Mouse (Mus musculus) cerebellum, adult 8-10 months (tissue): Measurements from ENCODE around the gene Abcd4.

Experiments used
- DNase-seq: peaks from one replicate; pipeline ENCODE4 v3.0.0; 2022

The Abcd4 gene

DNA sequence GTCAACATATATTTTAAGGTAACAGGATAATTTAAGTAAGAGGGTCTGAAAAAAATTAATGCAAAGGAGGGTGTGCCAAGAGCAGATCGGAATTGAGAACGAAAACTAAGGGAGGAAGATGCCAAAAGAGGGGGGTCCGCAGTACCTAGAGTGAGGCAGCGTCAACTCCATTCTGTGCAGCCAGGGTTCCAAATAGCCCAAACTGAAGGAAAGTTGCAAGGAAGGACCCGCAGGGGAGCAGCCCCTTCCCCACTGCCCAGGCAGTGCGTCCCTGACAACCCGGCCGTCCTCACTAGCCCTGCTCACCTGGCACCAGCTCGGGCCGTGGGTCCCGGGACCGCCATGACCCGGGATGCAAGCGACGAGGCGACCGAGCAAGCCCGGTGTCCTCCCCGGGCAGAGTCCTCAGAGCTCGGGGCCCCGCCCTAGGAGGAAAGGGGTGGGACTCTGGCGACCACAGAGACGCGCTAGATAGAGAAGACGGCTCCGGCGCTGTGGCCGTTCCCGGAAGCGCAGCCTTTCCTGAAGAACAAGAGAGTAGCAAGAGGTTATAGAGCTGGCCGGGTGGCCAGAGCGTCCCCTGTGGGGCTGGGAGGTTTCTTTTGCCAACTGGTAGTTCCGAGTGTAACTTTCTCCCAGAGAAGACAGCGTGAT, at the start of gene Abcd4:
TSS of gene Abcd4 (minus strand) at position 437 of the 654 bp plus-strand sequence.
- DNase-seq: peak; percentile 91

DNA sequence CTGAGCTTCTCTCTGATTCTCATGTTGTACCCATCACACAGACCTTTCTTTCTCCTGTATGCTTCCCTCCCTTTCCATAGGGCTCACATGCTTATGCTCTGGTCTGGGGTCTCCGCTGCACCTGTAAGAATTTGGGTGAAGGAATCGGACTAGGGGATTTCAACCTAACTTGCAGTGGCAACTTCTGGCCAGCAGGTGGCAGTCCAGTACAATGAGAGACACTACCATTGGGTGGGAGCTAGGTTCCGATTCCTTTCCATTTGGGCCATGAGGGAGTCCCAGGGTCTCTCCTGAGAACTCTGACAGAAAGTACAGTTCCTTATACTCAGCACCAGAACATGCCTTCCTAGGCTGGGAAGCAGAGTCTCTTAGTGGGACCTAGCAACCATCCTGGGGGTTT, 36.7 kb upstream of the Abcd4 start:
- DNase-seq: peak; percentile 71

DNA sequence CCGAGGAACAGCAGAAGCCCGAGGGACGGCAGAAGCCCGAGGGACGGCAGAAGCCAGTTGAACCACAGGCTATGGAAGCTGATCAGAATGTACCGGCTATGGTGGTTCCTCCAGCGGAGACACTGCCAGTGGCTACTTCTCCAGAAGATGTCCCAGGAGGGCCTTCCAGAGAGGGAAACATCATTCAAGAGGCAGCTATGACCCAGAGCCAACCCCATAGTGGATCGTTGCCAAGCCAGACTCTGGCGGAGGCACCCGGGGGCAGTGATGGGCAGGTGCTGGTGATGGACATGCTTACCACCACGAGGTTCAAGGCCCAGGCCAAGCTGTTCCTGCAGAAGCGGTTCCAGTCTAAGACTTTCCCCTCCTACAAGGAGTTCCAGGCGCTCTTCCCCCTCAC, 33.0 kb upstream of the Abcd4 start:
- no peak for DNase-seq

DNA sequence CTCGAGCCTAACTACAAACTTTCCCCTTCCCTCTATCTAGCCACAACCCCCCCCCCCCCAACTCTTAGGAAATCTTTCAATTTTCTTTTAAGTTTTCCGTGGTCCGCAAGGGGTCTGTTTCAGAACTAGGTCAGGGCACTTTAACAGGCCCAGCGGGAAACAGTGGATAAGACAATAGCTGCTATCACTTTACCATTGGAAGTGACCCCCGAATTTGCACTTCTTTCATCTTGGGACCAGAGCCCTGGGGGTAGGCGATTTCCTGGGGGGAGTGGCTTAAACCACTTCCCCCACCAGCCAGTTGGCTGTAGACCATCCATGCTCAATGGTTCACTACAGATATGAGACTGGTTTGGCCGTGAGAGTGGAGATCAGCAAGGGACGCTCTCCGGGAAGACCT, 23.4 kb upstream of the Abcd4 start, which contains the start of gene Vrtn:
TSS of gene Vrtn (plus strand) at position 366 of the 400 bp plus-strand sequence.
- DNase-seq: no peak

DNA sequence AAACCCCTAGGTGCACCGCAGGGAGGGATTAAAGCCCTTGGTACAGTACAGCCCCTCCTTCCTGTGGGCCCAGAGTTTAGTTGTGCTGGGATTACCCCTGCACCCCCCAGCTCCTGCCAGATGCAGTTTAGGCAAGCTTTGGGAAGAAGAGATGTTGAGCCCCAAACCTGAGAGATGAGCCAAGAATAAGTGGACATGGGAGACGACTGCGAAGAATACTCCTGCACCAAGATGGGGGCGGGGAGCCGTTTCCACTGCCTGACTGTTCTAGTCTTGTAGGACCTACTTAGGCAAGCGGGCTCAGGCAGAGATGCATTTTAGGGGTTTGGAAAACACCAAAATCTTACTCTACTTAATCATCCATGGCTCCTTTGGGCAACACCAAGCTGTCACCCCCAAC, 23.0 kb upstream of the Abcd4 start:
- no peak for DNase-seq

DNA sequence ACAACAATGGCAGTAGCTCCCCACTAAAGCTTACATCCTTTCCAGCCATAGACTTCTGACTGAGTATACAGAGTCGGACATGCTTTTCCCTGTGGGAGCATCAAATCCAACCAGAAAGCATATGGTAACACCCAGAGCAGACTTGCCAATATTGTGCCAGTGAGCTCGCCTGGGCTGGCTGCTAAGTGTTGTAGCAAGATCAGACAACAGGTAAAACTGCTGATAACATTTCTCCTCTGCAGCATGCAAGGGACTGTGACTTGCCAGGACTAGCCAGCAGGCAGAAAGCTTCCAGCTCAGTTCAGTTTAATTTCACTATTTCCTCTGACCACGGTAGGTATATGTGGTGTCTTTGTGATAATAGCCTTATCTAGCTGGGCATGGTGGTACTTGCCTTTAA, 14.7 kb upstream of the Abcd4 start:
- no peak for DNase-seq

DNA sequence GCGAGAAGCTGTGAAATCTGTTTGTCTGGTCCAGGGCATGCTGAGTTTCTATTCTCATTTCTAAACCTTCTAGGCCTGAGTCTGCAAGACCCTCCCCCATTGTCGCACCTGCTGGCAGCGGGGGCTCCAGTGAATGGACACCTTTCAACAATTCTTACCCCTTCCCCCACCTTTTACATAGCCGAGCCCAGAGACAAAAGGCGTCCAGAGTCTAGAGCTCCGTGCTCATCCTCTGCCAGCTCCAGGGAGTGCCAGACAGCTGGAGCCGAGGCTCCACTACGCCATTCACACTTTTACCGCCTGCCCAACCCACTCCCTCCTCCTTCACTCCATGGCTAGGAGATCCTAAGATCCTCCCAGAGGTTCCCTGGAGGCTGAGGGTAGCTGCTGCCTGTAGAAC, 7.9 kb upstream of the Abcd4 start:
- DNase-seq: no peak

DNA sequence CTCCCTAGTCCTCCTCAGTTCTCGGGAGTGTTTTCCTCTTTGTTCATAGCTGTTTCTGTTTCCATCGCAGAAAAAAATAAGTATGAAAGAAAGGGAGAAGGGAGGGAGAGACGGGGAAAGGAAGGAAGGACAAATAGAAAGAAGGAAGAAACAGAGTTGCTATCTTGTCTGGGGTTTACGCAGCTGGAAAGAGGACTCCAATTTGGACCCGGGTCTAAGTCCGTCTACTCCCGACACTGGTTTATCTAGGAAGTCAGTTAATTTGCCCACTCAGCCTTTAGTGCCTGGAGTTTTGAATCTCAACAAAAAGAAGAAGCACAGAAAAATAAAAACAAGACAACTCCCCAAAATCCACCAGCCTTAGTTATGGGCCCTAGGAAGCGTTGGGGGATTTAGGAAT, 7.4 kb upstream of the Abcd4 start:
- DNase-seq: no peak

DNA sequence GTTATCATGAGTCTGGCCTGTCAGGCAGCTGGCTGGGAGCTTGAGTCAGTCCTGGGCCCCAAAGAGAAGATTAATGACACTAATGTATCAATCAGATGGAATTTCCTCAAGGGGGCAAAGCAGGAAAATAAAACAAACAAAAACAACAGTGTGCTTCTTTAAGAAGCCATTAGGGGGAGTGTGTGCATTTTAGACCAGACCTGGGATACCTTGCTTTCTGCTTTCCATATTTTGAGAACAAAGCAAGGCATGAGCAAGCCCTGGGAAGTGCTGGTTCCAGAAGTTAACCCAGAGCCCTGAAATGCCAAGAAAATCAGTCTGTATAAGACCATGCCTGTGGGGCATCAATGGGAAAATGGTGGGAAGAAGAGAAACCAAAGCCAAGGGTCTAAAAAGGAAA, 3.8 kb upstream of the Abcd4 start:
- DNase-seq: no peak

DNA sequence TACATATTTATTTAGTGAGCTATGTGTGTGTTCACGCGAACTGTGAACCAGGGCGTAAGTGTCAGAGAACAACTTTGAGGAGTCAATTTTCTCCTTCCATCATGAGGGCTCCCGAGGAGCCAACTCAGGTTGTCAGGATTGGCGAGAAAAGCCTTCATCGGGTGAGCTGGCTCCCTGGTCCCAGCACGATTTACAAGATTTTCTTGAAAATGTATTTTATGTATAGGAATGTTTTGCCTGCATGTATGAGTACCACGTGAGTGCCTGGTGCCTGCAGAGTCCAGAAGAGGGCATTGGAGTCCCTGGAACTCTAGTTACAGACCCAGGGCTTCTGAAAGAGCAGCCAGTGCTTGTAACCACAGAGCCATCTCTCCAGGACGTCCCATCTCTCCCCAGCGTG, 450 bp upstream of the Abcd4 start:
- no peak for DNase-seq

DNA sequence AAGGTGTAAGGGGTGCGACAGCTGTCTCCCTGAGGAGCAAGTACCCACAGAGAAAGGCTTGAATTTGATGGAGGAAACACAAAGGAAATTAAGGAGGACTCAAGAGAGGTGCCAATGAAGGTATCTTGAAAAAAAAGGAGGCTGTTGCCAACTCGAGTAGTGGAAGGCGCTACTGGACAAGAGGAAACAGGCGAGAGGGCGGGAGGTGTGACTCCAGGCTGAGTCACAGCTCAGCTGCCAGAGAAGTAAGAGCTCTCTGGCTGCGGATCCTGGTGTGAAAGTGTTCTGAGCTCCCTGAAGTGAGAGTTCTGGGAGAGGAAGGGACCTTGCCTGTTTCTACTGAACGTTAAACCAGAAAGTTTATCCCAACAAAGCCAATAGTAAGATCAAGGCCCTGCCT, 2.7 kb downstream of the Abcd4 start:
- DNase-seq: no peak

DNA sequence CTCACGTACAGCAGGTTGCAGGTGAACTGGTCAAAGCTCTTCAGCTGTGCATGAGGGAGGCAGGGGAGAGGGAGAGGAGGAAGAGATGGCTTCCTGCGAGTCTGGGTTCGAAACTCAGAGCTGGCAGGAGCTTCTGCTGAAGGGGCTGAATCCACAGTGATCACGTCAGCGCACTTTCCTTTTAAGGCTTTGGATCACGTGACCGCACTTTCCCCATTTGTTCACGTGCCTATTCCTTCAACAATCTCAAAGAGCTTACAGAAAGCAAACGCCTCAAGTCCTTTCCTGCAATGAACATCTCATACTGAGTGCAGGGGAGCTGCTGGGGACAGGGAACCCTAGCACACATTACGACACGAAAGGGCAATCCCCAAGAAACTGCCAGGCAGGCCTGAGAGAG, 3.2 kb downstream of the Abcd4 start:
- no peak for DNase-seq

DNA sequence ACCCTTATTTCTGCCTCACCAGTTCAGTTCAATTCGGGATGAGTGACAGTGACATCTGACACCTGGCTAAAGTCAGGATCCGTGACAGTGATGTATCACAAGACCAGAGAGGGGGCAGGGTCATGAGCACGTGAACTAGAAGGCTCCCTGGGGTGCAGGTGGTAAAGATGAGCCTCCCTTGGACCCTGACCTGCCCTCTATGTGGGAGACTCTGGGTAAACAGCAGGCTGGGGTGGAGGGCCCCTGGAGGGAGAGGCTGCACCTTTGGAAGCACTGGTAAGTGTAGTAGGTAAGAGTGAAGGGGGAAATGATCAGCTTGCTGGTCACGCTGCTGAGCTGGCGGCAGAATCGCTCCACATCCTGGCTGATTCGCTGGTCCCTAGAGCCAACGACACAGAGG, 4.7 kb downstream of the Abcd4 start:
- DNase-seq: no peak

DNA sequence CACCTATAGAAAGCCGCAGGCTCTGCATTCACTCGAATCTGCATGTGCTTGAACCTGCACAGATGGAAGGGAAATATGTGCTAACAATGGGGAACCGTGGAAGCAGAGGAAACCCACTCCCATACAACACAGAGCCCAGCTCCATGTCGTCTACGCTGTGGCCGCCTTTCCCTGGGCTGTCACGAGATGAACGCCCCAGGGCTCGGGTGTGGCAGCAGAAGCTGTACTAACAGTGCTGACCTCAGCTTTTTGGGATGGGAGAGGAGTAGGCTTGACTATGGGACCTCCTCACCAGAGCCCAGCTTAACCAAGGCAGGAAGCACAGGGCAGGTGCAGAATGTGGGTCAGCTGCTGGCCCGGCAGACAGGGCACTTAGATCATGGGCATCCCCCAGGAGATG, 5.5 kb downstream of the Abcd4 start:
- no peak for DNase-seq

DNA sequence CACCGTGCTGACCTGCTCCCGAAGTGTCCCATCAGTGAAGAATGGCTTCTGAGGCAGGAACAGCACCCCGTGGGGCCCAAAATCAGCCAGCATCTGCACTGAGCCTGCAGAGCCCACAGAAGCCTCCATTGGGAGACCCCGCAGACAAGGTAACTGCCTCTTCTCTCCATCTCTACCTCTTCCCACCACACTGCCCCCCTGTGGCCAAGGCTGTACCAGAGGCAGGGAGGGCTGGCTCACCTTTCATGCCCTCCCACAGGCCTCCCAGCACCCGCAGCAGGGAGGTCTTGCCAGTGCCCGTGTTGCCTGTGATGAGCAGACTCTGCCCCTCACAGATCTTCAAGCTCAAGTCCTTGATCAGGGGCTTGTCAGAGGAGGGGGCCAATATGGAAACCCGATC, 11.4 kb downstream of the Abcd4 start:
- no peak for DNase-seq

DNA sequence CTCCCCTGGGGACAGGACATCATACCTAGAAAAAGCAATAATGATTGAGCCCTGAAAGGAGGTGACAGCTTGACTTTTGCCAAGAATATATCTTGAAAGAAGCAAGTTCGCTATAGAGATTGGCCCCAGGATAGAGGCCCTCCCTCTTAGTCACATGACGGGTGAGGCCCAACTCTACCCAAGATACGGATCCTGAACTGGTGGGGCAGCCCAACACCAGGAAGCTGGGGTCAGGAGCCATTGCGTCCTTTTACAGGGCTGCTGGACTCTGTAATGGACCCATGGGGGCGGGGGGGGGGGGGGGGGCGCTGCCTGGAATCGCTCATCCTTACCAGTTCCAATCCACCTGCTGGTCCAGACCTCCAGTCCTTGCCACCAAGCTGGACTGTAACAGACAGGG, 13.2 kb downstream of the Abcd4 start:
- DNase-seq: no peak

DNA sequence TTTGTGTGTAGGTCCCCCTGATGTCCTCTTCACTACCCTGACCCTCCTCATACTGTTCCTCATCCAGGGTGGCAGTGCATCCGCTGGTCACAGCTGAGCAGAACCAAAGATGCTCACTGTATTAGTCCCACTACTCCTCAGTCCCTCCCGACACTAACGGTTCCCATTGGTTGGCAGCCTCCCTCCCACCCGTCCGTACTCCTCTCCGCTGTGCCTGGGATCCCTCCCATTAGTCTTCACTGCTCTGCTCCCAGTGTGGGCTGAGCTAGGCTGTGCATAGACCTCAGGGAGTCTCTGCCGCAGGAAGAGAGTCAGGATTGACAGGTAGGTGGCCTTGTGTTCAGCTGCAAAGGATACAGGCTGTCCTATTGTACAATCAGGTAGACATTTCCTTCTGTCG, 18.9 kb downstream of the Abcd4 start:
- DNase-seq: no peak

DNA sequence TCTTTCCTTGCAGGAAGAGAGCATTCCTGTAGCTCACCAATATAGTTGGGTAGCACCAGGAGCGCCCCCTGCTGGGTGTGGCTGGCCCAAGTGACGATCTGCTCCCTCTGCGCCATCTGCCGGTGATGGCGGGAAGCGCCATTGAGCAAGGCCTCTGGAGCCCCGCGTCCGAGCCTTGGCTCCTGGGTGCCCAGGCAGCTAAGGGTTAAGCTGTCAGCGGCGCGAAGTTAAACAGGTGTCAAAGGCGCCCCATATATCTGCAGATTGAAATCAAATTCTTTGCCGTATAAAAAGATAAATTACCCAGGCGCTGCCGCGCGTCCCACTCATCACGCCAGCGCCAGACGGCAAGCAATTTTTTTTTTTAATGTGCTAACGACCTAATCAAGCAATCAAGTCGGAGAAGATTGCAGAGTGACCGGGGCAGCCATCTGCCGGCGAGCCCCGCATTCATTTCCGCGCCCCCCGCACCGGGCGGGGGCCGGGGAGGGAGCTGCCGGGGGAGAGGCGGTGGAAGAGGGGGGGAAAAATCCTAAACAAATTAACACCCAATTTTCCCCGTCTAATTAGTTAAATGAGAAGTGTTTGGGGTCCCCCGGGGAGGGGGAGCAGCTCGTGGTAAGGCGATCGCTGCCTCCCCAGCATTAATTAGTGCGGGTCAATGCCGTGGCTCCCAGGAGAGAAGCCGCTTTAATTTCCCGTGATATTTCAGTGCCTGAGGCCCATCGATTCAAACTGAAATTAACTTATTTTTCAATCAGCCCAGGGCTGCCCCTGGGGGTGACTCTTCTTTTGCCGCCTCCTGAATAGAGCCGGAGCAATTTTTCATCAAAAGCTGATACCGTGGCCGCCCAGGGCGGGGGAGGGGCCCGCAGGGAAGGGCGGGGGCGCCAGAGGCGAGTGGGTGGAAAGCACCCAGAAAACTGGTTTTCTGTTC, 27.1 kb downstream of the Abcd4 start:
- peak; percentile 97 for DNase-seq

DNA sequence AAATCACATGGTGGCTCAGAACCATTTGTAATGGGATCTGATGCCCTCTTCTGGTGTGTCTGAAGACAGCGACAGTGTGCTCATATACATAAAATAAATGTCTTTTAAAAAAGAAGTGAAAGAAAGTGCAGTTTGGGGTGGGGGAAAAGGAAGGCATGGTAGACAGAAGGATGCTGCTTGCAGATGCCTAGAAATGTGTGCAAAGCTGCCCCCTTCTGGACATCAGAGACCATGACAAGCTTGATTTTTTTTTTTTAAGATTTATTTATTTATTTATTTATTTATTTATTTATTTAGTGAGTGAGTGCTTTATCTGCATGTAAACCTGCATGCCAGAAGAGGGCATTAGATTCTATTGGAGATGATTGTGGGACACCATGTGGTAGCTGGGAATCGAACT, 35.9 kb downstream of the Abcd4 start:
- DNase-seq: no peak

DNA sequence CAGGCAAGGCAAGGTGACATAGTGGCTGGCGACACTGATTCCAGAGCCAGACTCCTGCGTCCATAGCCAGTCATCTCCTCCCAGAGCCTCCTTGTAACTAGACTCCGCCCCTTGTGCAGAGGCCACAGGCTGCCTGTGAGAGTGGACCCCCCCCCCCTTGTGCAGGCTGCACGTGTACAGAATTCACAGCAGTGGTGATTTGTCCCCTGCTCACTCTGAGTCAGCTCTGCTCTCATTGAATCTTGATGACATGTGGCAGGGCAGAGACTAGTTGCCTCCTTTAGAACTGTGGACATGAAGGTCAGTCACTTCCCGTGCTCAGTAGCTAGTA, 38.8 kb downstream of the Abcd4 start:
- DNase-seq: no peak

DNA sequence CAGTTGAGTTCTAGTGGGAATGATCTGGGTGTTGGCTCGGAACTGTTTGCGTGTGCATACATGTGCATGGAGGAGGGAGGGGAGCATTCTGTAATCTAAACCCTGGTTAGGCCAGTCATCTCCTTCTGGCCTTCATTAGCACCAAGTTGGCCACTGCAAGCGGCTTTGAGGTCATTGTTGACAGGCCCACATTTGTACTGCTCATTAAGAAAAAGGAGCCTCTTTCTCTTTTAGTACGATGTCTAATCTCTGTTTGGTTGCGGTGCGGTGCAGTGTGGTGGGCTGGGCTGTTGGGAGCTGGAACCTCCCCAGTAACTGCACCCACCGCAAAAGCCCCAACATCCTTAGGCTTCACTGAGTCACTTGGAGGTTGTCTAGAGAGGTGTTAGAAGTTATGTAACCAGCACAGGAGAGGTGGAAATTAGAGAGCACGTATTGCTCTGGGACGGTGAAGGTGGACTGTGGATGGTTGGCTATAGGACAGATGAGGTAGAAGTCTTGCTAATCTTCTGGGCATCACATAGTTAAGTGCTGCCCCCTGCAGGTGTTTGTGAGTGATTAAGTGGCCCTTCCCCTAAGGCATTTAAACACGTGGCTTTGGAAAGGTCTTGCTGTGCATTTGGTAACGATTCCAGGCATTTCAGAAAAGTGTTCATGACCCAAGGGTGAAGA, 39.3 kb downstream of the Abcd4 start:
- DNase-seq: no peak

DNA sequence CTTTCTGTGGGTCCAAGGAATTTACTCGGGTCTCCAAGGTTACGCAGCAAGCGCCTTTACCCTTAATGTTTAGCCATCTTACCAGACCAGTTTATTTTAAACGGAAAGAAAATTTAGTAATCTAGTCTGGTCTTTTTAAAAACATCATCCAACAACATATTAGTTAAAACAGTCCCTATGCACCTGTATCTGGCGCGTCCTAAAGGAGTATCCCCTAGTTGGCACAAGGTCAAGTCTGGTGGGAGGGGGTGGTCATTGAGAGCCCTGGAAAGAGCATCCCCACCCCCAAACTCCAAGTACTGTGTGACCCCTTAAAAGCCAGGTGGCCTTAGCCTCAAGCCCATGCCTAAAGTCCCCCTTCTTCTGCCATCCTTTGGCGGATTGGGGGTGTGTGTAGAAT, 44.1 kb downstream of the Abcd4 start:
- DNase-seq: no peak

DNA sequence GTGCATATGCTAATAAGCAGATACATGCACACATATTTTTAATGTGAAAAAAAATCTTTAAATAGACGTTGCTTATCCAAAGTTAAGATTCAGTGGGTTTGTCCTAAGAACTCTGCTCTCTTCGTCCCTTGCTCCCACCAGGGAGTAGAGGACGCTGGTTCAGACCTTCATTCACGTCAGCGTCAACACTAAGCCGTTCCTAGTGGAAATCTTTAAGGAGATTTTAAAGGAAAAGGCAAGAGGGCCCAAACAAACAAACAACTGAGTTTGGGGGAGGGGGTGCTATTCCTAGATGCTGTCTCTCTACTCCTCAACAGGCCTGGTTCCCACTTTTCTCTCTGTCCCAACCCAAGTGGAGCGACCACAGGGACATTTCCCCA, 44.9 kb downstream of the Abcd4 start:
- no peak for DNase-seq
